Mouse (Mus musculus) erythroblast, embryonic 14.5 days (primary cell): ENCODE results near the gene Dnaja3. TPM values are rescaled to one million over a fixed set of nuclear protein-coding genes. Genes with fewer than 3 reads are reported as not detected.
A peak's percentile ranks its signal among the peaks of the same experiment; 100 is the strongest.
"Not testable (repeated sequence)": the region's sequence is repeated elsewhere in the genome, so short reads cannot be mapped to it uniquely, and the experiment has no call there.

Experiments
- H3K27me3 ChIP-seq: 2 replicates; pipeline ENCODE4 v1.6.1; 2012; ENCODE audit warnings: inconsistent platforms; ENCODE audit not compliant: control insufficient read depth
- H3K36me3 ChIP-seq: 2 replicates; pipeline ENCODE4 v1.6.1; 2012; ENCODE audit warnings: mild to moderate bottlenecking, inconsistent platforms; ENCODE audit not compliant: control insufficient read depth
- H3K4me1 ChIP-seq: 2 replicates; pipeline ENCODE4 v1.6.1; 2012; ENCODE audit warnings: inconsistent platforms; ENCODE audit not compliant: control insufficient read depth
- H3K4me3 ChIP-seq: replicated peaks from 2 replicates; pipeline ENCODE3; 2012; ENCODE audit warnings: moderate library complexity, mild to moderate bottlenecking, inconsistent platforms
- H3K9me3 ChIP-seq: 2 replicates; pipeline ENCODE4 v1.6.1; 2012; ENCODE audit warnings: low read length, inconsistent platforms, mixed read lengths; ENCODE audit not compliant: control insufficient read depth
- GATA1 ChIP-seq: IDR thresholded peaks from 2 replicates; pipeline ENCODE4 v1.6.1; 2012; ENCODE audit warnings: low read length, inconsistent platforms, mixed read lengths
- TAL1 ChIP-seq: IDR thresholded peaks from 3 replicates; pipeline ENCODE4 v1.6.1; 2012; ENCODE audit warnings: low read length, inconsistent platforms, mixed read lengths
- polyA plus RNA-seq: library from polyadenylated mRNA; stranded (reverse); fragments of >175 nt; gene quantifications from 2 replicates; pipeline ENCODE4 v1.2.3, GENCODE M21; 2012

The Dnaja3 gene
- polyA plus RNA-seq, 1 experiment: 0.66 TPM

DNA sequence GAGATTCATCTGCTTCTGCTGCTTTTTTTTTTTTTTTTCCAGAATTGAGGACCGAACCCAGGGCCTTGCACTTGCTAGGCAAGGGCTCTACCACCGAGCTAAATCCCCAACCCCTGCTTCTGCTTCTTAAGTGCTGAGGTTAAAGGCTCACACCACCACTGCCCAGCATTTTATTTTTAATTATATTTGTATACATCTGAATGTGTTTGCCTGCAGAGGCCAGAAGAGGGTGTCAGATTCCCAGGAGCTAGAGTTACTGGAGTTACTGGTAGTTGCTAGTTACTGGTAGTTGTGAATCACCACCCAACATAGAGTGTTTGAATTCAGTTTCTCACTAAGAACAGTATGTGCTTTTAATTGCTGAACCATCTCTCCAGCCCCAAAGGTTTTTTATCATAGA, 100.2 kb downstream of the Dnaja3 start:
- Histone ChIP-seq H3K9me3 (no peaks in the 10 kb centered on the region), H3K4me1 (no peaks in the 10 kb centered on the region), H3K36me3 (no peaks in the 10 kb centered on the region), H3K27me3 (no peaks in the 10 kb centered on the region), H3K4me3 (no peak overlapping the region)
- TF ChIP-seq GATA1 (no peak), TAL1 (no peak)

DNA sequence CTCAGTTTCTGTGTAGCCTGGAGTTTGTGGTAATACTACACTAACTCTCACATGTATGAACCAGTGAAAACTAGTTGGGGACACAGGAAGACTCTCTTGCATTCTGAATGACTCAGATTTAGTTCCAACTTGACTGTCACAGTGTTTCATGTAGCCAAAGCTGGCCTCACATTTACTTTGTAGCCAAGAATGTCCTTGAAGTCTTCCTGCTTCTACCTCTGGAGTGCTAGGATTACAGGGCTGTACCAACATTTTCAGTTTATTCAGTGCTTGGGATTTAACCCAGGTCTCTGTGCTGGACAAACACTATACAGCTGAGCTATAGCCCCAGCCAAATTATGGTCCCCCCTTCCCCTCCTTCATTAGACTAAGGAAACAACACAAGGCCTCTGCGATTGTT, 102.4 kb downstream of the Dnaja3 start:
- Histone ChIP-seq H3K4me1 (no peaks in the 10 kb centered on the region), H3K9me3 (no peaks in the 10 kb centered on the region), H3K36me3 (no peaks in the 10 kb centered on the region), H3K4me3 (no peak overlapping the region), H3K27me3 (no peaks in the 10 kb centered on the region)
- TF ChIP-seq TAL1: no peak
- TF ChIP-seq GATA1: no peak

DNA sequence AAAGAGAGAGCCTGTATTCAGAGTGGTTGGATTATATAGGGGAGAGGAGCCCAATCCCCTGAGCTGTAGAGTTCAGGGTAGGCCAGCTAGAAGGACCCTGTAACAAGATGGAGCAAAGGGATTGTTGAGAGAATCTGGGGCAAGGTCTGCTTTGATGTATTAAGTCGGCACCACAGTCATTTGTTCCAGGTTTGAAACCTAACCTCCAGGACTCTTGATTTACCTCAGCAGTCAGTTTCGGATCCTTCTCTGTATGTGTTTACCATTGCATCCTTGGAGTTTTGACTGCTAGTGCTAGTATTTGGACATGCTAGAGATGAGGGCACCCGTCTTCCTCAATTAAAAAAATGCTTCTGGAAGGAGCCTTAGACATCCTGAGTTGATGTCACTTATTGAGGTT, 112.4 kb downstream of the Dnaja3 start:
- no peaks in the 10 kb centered on the region for H3K9me3 ChIP-seq
- H3K4me1 ChIP-seq: peaks cover 2% of the 10 kb centered on the region
- no peaks in the 10 kb centered on the region for H3K27me3 ChIP-seq
- TF ChIP-seq GATA1 (no peak), TAL1 (no peak)
- no peak overlapping the region for H3K4me3 ChIP-seq
- H3K36me3 ChIP-seq: no peaks in the 10 kb centered on the region

DNA sequence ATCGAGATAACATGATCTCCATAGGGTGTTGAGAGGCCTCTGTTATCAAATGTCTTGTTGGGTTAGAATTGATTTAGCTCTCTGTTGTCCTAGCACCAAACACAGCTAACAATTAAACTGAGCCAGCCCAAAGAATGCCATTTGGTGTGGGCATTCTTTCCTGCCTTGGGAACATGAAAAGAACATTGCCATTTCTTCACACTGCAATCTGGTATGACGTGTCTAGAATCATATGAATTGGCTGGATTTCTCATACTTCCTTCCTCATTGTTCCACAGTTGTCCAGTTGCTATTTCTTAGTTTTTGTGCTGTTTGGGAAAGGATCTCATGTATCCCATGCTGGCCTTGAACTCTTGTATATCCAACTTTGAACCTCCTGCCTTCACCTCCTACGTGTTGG, 114.3 kb downstream of the Dnaja3 start:
- Histone ChIP-seq H3K36me3 (no peaks in the 10 kb centered on the region), H3K4me1 (peaks cover 4% of the 10 kb centered on the region), H3K27me3 (no peaks in the 10 kb centered on the region), H3K4me3 (no peak overlapping the region), H3K9me3 (no peaks in the 10 kb centered on the region)
- TF ChIP-seq GATA1: no peak
- no peak for TF ChIP-seq TAL1

DNA sequence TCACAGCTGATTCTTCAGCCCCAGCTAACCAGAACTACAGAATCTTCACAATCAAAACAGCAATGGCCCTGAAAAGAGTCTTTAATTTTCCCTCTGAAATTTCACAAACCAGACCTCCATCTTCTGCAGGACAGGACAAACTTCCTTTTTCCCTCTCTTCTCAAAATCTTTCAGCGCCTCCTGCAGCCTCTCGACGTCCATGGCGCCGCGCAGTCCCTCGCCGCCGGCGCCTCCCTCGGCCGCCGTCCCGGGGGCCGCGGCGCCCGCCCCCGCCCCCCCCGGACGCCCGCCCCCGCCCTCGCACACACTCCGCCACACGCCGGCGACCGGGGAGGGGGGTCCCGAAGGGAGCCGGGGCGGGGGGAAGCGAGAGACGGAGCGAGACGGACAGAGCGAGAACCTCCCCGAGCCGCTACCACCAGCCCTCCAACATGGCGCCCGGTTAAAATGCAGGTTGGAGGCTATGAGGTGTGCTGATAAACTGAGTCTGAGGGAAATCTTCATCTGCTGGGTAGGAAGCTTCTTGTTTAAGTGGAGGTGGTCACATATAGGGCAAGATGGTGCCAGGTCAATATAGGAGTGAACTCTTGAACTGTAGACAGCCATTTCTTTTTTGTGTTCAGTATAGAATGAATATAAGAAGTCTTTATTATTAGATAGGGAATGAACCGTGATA, 117.0 kb downstream of the Dnaja3 start:
- peak overlapping the region; percentile 58 for H3K4me3 ChIP-seq
- H3K4me1 ChIP-seq, H3K36me3 ChIP-seq, H3K27me3 ChIP-seq, H3K9me3 ChIP-seq: not testable (repeated sequence)

Other genes with a start within 250 kb of the Dnaja3 start
- 0.02 TPM in 1 of 2 replicates, not detected in the other for gene Adcy9, start 219.5 kb upstream of the Dnaja3 start, polyA plus RNA-seq
- not detected in 2 replicates for gene Srl, start 98.2 kb upstream of the Dnaja3 start, polyA plus RNA-seq
- gene Tfap4, start 80.1 kb upstream of the Dnaja3 start, polyA plus RNA-seq: 1.0 and 1.3 TPM in 2 replicates
- 0.01 TPM in 1 of 2 replicates, not detected in the other for gene Glis2, start 45.3 kb upstream of the Dnaja3 start, polyA plus RNA-seq
- 15.1 and 16.3 TPM in 2 replicates for gene Pam16, start 15.0 kb upstream of the Dnaja3 start, polyA plus RNA-seq
- 0.01 and 0.19 TPM in 2 replicates for gene Vasn, start within 50 bp of the Dnaja3 start, polyA plus RNA-seq
- 1.1 and 3.2 TPM in 2 replicates for gene Coro7, start 39.8 kb downstream of the Dnaja3 start, polyA plus RNA-seq
- gene Nmral1, start 79.4 kb downstream of the Dnaja3 start, polyA plus RNA-seq: 1.9 and 4.0 TPM in 2 replicates
- gene Hmox2, start 86.4 kb downstream of the Dnaja3 start, polyA plus RNA-seq: 0.34 and 1.3 TPM in 2 replicates
- gene Cdip1, start 150.3 kb downstream of the Dnaja3 start, polyA plus RNA-seq: 0.93 and 0.95 TPM in 2 replicates
- not detected in 2 replicates for gene 4930562C15Rik, start 195.4 kb downstream of the Dnaja3 start, polyA plus RNA-seq
- gene Ubald1, start 240.3 kb downstream of the Dnaja3 start, polyA plus RNA-seq: 16.2 and 18.6 TPM in 2 replicates
- gene Mgrn1, start 246.3 kb downstream of the Dnaja3 start, polyA plus RNA-seq: 0.29 and 0.43 TPM in 2 replicates